Mouse (Mus musculus) ZHBTc4 (cell line): ENCODE data around the gene Rpl18.

Experiments
- DNase-seq: peaks from one replicate; pipeline ENCODE4 v3.0.0-alpha.2; 2011; ENCODE audit warnings: low read depth, low spot score

The Rpl18 gene

GRCm38 (mm10) chr7:45730727-45731431, 15.6 kb downstream of the Rpl18 start:
- DNase-seq = peak; percentile 94

GRCm38 (mm10) chr7:45733477-45733876, 18.2 kb downstream of the Rpl18 start:
- DNase-seq = no peak

GRCm38 (mm10) chr7:45739162-45739763, 24.0 kb downstream of the Rpl18 start:
- DNase-seq = peak; percentile 71

GRCm38 (mm10) chr7:45739820-45740219, 24.6 kb downstream of the Rpl18 start:
- peak; percentile 53 for DNase-seq

- no peak for DNase-seq
Measured at GRCm38 (mm10) chr7:45741308-45741707, 26.1 kb downstream of the Rpl18 start.

GRCm38 (mm10) chr7:45741777-45742176, 26.5 kb downstream of the Rpl18 start:
- DNase-seq = no peak

GRCm38 (mm10) chr7:45742338-45742737, 27.1 kb downstream of the Rpl18 start:
- DNase-seq = peak; percentile 63

GRCm38 (mm10) chr7:45744387-45744786, 29.1 kb downstream of the Rpl18 start:
- DNase-seq = peak; percentile 76

GRCm38 (mm10) chr7:45746518-45746917, 31.3 kb downstream of the Rpl18 start:
- peak; percentile 67 for DNase-seq

- peak; percentile 81 for DNase-seq
Measured at GRCm38 (mm10) chr7:45747450-45747849, 32.2 kb downstream of the Rpl18 start.

GRCm38 (mm10) chr7:45748110-45748509, 32.9 kb downstream of the Rpl18 start:
- DNase-seq = no peak

- no peak for DNase-seq
Measured at GRCm38 (mm10) chr7:45749401-45749800, 34.1 kb downstream of the Rpl18 start.

GRCm38 (mm10) chr7:45750162-45750561, 34.9 kb downstream of the Rpl18 start:
- no peak for DNase-seq

GRCm38 (mm10) chr7:45755703-45756102, 40.4 kb downstream of the Rpl18 start:
- DNase-seq = peak; percentile 78

- DNase-seq = no peak
Measured at GRCm38 (mm10) chr7:45759400-45759799, 44.1 kb downstream of the Rpl18 start.

- DNase-seq = no peak
Measured at GRCm38 (mm10) chr7:45760151-45760550, 44.9 kb downstream of the Rpl18 start.

GRCm38 (mm10) chr7:45765995-45766394, 50.7 kb downstream of the Rpl18 start:
- no peak for DNase-seq

- DNase-seq = no peak
Measured at GRCm38 (mm10) chr7:45766764-45767163, 51.5 kb downstream of the Rpl18 start.

GRCm38 (mm10) chr7:45767500-45767899, 52.2 kb downstream of the Rpl18 start:
- DNase-seq = peak; percentile 60
